Mouse (Mus musculus) forebrain, embryonic 15.5 days (tissue): ENCODE measurements around the gene Litaf. TPM values are rescaled to one million over a fixed set of nuclear protein-coding genes. Genes with fewer than 3 reads are reported as not detected.

ENCODE experiments used
- ATAC-seq: fragments of 200-750 bp; cut with Nextera tagmentation; replicated peaks from 2 replicates; pipeline ENCODE4 v1.8.0; 2017; ENCODE audit warnings: mild to moderate bottlenecking, moderate TSS enrichment, moderate library complexity
- H3K27ac ChIP-seq: fragments of 300-500 bp; sonication (generic); replicated peaks from 2 replicates; pipeline ENCODE4 v1.5.1; 2015; ENCODE audit warnings: mild to moderate bottlenecking, inconsistent platforms
- H3K27me3 ChIP-seq: fragments of 300-500 bp; sonication (generic); 2 replicates; pipeline ENCODE4 v1.6.1; 2015; ENCODE audit warnings: inconsistent platforms
- H3K36me3 ChIP-seq: fragments of 300-500 bp; sonication (generic); 2 replicates; pipeline ENCODE4 v1.6.1; 2015; ENCODE audit warnings: mild to moderate bottlenecking, inconsistent platforms
- H3K4me1 ChIP-seq: fragments of 300-500 bp; sonication (generic); 2 replicates; pipeline ENCODE4 v1.6.1; 2015; ENCODE audit warnings: inconsistent platforms
- H3K4me2 ChIP-seq: fragments of 300-500 bp; sonication (generic); replicated peaks from 2 replicates; pipeline ENCODE4 v1.6.1; 2015; ENCODE audit warnings: mild to moderate bottlenecking, inconsistent platforms
- H3K4me3 ChIP-seq: fragments of 300-500 bp; sonication (generic); 2 replicates; pipeline ENCODE4 v1.5.1; 2015; ENCODE audit warnings: mild to moderate bottlenecking, inconsistent platforms
- H3K9ac ChIP-seq: fragments of 300-500 bp; sonication (generic); replicated peaks from 2 replicates; pipeline ENCODE4 v1.6.1; 2015; ENCODE audit warnings: mild to moderate bottlenecking, inconsistent platforms
- H3K9me3 ChIP-seq: fragments of 300-500 bp; sonication (generic); 2 replicates; pipeline ENCODE4 v1.6.1; 2016; ENCODE audit warnings: inconsistent platforms
- WGBS: fragments of 180-500 bp; shearing (Covaris S2); methylation state at CpG from one replicate; pipeline ENCODE4 v1.1.7; 2015; ENCODE audit warnings: mixed read lengths; 5-methylcytosine and 5-hydroxymethylcytosine counted together
- polyA plus RNA-seq: library from polyadenylated mRNA; unstranded; fragments of >200 nt; fragmentation: Nextera tagmentation; extraction: Ambion mirVana; gene quantifications from 2 replicates; pipeline ENCODE4 v1.2.1, GENCODE M21; 2015

Litaf gene
- polyA plus RNA-seq, 1 experiment from 2014 or later, result 48.5 TPM

DNA sequence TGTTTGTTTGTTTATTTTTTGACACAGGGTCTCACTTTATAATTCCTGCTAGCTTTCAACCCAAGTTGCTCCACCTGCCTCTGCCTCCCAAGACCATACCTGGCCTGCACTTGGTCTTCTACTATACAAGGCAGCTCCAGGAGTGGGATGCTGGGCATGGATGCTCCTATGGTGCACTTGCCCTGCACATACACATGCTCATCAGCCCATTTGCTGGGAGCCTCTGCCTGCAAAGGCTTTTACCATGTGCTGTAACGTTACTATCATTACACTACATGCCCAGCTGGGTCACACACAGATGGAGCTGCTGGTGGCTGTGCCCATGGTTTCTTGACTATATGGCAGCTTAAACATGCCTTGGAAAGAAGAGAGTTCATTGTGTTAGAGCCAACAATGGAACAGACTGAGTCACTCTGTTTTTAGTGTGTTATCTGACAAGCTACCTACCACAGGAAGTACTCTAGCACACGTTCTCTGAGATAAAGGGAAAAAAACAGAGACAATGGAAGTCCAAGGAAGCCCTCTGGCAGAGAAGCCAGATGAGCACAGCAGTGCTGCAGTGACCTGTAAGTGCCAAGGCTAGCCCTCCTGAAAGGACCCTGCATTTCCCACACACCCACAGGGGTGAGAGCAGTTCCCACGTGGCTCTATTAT is 12.4 kb upstream of the Litaf start:
- Histone ChIP-seq H3K4me2 (no peak overlapping the region), H3K27me3 (no peaks in the 10 kb centered on the region)

DNA sequence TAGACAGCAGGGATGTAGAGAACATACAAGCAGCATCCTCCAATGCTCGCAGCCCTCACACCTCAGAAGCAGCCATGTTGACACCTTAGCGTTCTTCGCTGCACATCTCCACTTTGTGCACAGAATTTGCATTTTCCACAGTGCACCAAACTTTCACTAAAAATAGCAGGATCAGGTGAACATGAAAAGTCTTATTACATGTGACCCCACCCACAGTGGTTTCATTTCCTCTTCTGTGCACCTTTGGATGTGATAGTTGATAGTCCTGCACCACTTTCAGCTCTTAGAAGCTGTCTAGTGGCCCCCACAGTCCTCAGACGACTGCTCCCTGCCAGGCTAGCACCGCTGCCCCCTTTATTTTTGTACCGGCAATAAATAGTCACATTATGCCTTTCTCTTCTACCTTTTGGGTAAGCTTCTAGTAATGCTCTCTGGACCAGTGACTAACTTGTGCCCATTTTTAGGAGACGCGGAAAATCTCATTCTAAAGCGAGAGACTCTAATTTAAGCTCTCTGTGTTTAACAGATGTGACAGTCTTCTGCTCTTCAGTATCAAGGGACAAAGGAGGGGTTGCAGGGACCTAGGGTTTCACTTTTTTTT is 11.7 kb upstream of the Litaf start:
- 83% methylated on average over 9 of the region's 9 CpGs for WGBS
- peaks cover 63% of the 10 kb centered on the region for H3K36me3 ChIP-seq
- H3K9ac ChIP-seq, result no peak overlapping the region

More for the DNA sequence above, 12.4 kb upstream of the Litaf start:
- H3K4me3 ChIP-seq, result no peak overlapping the region
- 78% methylated on average over 3 of the region's 3 CpGs for WGBS
- H3K9ac ChIP-seq, result no peak overlapping the region
- H3K36me3 ChIP-seq, result peaks cover 63% of the 10 kb centered on the region
- H3K9me3 ChIP-seq, result no peaks in the 10 kb centered on the region
- H3K27ac ChIP-seq, result no peak overlapping the region
- no peak for ATAC-seq
- H3K4me1 ChIP-seq, result 0 out of 2 replicates have a peak, but pooled peaks cover 7% of the 10 kb centered on the region

DNA sequence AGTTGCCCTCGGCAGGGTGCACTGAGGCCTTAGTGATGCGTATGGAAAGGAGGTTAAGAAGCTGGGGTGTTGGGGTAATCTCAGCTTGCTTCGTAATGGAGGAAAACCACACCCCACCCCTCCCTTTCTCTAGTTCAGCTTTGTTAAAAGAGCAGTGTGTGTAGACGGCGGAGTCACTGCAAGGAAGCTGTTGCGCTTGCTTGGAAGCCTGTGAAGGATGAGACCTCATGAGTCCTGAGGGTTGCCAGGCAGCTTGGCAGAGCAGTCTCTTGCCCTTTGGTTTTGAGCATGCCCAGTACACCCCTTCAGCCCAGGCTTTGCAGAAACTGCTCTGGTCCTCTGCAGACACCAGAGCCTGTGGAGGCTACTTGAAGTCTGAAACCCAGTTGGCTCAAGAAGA is 7.1 kb upstream of the Litaf start:
- Histone ChIP-seq H3K4me2 (no peak overlapping the region), H3K27me3 (no peaks in the 10 kb centered on the region), H3K4me1 (peaks cover 52% of the 10 kb centered on the region), H3K9me3 (no peaks in the 10 kb centered on the region), H3K36me3 (peaks cover 48% of the 10 kb centered on the region), H3K4me3 (no peak overlapping the region), H3K27ac (no peak overlapping the region), H3K9ac (no peak overlapping the region)
- 75% methylated on average over 6 of the region's 6 CpGs for WGBS
- no peak for ATAC-seq

More for the DNA sequence above, 11.7 kb upstream of the Litaf start:
- Histone ChIP-seq H3K4me2 (no peak overlapping the region), H3K4me1 (peaks cover 13% of the 10 kb centered on the region), H3K9me3 (no peaks in the 10 kb centered on the region), H3K4me3 (no peak overlapping the region), H3K27me3 (no peaks in the 10 kb centered on the region), H3K27ac (no peak overlapping the region)
- ATAC-seq, result no peak

DNA sequence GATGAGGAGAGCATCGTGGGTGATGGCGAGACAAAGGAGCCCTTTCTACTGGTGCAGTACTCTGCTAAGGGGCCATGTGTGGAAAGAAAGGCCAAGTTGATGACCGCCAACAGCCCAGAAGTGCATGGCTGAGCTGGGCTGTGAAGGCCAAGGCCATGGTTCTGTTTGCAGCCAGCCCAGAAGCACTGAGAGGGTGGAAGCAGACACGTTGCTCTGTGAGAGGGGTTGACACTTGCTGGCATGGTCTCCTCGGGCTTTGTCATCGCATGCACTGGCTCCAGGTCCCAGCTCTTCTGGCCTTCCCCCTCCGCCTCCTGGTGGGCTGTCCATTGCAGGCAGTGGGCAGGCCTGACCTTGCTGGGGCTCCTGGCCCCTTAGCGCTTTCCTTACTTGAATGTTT is 6.5 kb upstream of the Litaf start:
- 89% methylated on average over 8 of the region's 8 CpGs for WGBS
- Histone ChIP-seq H3K36me3 (peaks cover 48% of the 10 kb centered on the region), H3K4me2 (no peak overlapping the region), H3K4me1 (peaks cover 58% of the 10 kb centered on the region), H3K27me3 (no peaks in the 10 kb centered on the region), H3K4me3 (no peak overlapping the region), H3K9me3 (no peaks in the 10 kb centered on the region), H3K27ac (0 out of 2 replicates have a peak overlapping the region, but pooled peaks have one; percentile 23), H3K9ac (no peak overlapping the region)
- no peak for ATAC-seq

DNA sequence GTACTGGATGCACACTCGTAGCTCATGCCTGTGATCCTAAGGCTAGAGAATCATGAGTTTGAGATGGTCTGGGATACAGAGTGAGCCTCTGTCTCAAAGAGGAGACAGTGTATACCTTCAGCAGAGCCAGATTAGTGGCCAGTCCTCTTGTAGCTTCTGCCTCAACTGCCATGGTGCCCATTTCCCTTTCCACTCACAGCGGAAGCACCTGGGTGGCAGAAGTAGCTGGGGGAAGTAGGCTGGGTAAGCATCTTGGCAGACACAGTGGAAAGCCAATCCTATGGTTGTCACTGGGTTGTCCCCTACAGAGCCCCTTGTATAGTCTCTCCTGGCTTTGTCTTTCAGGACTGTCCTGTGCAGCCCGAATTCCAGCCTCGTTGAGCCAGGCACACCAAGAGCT is 5.9 kb upstream of the Litaf start:
- H3K27me3 ChIP-seq, result no peaks in the 10 kb centered on the region
- H3K9me3 ChIP-seq, result no peaks in the 10 kb centered on the region
- peaks cover 61% of the 10 kb centered on the region for H3K4me1 ChIP-seq
- H3K9ac ChIP-seq, result no peak overlapping the region
- ATAC-seq, result no peak
- 88% methylated on average over 4 of the region's 4 CpGs for WGBS
- H3K36me3 ChIP-seq, result peaks cover 48% of the 10 kb centered on the region
- H3K27ac ChIP-seq, result 0 out of 2 replicates have a peak overlapping the region, but pooled peaks have one; percentile 23
- no peak overlapping the region for H3K4me3 ChIP-seq
- no peak overlapping the region for H3K4me2 ChIP-seq

DNA sequence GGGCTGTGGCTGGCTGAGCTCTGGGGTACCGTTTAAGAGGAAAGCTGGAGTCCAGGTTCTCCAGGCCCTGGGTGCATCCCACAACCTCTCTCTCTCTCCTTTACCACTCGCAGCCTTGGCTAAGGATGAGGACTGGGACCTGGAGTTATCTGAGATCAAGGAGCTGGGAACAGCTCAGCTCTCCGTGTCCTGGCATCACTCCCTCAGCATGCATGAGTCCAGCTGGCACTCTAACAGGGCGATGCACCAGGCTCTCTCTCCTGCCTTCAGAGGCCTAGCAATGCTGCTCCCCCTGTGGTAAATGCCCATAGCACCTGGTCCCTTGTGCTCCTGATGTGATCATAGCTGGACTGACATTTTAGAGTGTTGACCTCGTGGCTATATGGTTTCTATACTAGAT is 5.2 kb upstream of the Litaf start:
- H3K27ac ChIP-seq, result 0 out of 2 replicates have a peak overlapping the region, but pooled peaks have one; percentile 11
- H3K9me3 ChIP-seq, result no peaks in the 10 kb centered on the region
- H3K36me3 ChIP-seq, result peaks cover 42% of the 10 kb centered on the region
- H3K27me3 ChIP-seq, result no peaks in the 10 kb centered on the region
- H3K4me2 ChIP-seq, result no peak overlapping the region
- H3K9ac ChIP-seq, result no peak overlapping the region
- H3K4me1 ChIP-seq, result peaks cover 61% of the 10 kb centered on the region
- no peak overlapping the region for H3K4me3 ChIP-seq
- ATAC-seq, result no peak
- 73% methylated on average over 5 of the region's 5 CpGs for WGBS

DNA sequence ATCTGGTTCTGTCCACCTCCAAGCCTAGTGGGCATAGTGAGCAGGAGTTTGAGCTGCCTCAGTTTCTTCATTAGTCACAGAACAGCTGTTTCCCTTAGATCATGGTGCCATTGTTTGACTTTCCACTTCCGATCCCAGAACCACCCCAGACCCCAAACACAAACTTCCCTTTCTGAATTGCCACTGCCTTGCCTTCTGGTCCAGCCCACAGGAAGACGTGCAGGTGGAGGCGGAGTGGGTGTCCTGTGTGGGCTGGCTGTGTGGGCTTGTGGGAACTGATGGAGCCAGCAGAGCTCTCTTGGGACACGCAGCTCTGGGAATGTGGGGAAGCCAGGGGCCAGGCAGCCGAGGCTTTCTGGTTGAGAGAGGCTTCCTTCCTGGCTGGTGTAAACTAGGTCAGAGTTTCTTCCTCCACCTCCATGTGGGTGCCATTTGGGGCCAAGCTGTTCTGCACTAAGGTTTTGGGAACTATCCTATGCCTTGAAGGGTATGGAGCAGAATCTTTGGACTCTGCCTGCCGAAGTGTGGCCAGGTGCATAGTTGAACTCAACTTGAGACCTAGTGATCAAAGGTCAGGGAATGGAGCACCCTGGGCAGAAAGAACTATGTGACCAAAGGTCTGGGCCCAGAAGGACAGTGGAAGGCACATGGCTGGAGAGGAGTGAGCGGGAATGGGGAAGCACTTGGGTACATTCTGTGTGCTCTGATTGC is 3.9 kb upstream of the Litaf start:
- H3K4me2 ChIP-seq, result peak overlapping the region; percentile 74
- H3K9ac ChIP-seq, result no peak overlapping the region
- H3K27me3 ChIP-seq, result no peaks in the 10 kb centered on the region
- peaks cover 34% of the 10 kb centered on the region for H3K36me3 ChIP-seq
- 89% methylated on average over 7 of the region's 7 CpGs for WGBS
- H3K4me3 ChIP-seq, result no peak overlapping the region
- ATAC-seq, result no peak
- H3K9me3 ChIP-seq, result no peaks in the 10 kb centered on the region
- no peak overlapping the region; the same call in 1 of the 2 replicates for H3K27ac ChIP-seq
- H3K4me1 ChIP-seq, result peaks cover 68% of the 10 kb centered on the region

DNA sequence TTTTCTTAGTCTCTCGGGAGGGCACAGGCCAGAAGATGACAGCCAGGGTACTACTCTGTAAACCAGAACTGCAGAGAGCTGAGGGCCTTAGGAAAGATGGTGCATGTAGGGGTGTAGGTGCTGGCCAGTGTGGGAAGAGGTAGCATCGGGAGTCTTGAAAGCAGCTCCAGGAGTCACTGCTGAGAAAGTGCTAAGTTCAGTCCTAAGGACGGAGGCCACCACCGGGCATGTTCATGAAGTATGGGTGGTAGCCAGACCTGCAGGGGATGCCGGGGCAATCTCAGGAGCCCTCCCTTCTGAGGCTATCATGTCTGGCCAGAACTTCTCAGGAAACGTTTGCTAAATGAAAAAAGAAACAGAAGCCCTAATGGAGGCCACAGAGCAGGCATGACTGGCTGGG is 3.3 kb upstream of the Litaf start:
- H3K27ac ChIP-seq, result no peak overlapping the region

DNA sequence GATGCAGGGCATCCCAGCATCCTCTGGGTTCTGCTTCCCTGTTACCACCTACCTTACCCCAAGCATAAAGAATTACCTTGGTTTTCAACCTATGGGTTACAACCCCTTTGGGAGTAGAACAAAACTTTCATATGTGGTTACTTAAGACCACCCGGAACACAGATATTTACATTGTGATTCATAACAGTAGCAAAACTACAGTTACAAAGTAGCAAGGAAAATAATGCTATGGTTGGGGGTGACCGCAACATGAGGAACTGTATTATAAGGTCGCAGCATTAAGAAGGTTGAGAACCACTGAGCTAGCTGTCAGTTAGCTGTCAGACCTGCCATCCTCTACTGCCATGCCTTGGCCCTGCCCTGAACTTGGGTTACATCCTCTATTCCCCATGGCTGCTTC is 2.7 kb upstream of the Litaf start:
- no peaks in the 10 kb centered on the region for H3K9me3 ChIP-seq
- H3K4me2 ChIP-seq, result peak overlapping the region; percentile 74
- H3K4me1 ChIP-seq, result peaks cover 75% of the 10 kb centered on the region
- no peak overlapping the region for H3K27ac ChIP-seq
- peak overlapping the region; percentile 84; the same call in 1 of the 2 replicates for H3K4me3 ChIP-seq
- H3K27me3 ChIP-seq, result no peaks in the 10 kb centered on the region
- no peak for ATAC-seq
- H3K36me3 ChIP-seq, result peaks cover 22% of the 10 kb centered on the region
- H3K9ac ChIP-seq, result no peak overlapping the region
- 93% methylated on average over 3 of the region's 3 CpGs for WGBS

More for the DNA sequence above, 3.3 kb upstream of the Litaf start:
- H3K36me3 ChIP-seq, result peaks cover 28% of the 10 kb centered on the region
- peak overlapping the region; percentile 74 for H3K4me2 ChIP-seq
- no peak overlapping the region for H3K9ac ChIP-seq
- no peak overlapping the region for H3K4me3 ChIP-seq
- H3K4me1 ChIP-seq, result peaks cover 71% of the 10 kb centered on the region
- ATAC-seq, result no peak
- WGBS, result 85% methylated on average over 6 of the region's 6 CpGs
- H3K9me3 ChIP-seq, result no peaks in the 10 kb centered on the region
- H3K27me3 ChIP-seq, result no peaks in the 10 kb centered on the region

DNA sequence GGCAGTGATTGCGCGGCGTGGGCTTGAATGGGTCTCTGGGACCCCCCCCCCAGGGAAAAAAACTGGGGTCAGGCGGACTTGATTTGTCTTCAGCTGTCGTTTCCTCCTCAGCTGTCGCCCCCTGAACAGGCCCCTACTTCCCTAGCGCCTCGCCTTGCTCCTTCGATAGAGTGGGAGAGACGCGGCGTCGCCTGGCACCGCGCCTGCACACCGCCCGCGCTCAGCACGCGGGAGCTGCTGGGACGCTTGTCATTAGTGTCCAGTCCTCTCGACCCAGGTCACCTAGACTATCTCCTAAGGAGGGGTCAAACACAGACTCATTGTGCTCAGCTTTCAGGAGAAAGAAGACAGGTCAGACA is 855 bp upstream of the Litaf start:
- H3K9ac ChIP-seq, result peak overlapping the region; percentile 98
- H3K27me3 ChIP-seq, result no peaks in the 10 kb centered on the region
- 0% methylated on average over 22 of the region's 22 CpGs for WGBS
- peak; percentile 49 for ATAC-seq
- H3K4me3 ChIP-seq, result peak overlapping the region; percentile 84
- peak overlapping the region; percentile 98 for H3K27ac ChIP-seq
- peaks cover 69% of the 10 kb centered on the region for H3K4me1 ChIP-seq
- H3K9me3 ChIP-seq, result no peaks in the 10 kb centered on the region
- 0 out of 2 replicates have a peak, but pooled peaks cover 4% of the 10 kb centered on the region for H3K36me3 ChIP-seq
- peak overlapping the region; percentile 74 for H3K4me2 ChIP-seq

DNA sequence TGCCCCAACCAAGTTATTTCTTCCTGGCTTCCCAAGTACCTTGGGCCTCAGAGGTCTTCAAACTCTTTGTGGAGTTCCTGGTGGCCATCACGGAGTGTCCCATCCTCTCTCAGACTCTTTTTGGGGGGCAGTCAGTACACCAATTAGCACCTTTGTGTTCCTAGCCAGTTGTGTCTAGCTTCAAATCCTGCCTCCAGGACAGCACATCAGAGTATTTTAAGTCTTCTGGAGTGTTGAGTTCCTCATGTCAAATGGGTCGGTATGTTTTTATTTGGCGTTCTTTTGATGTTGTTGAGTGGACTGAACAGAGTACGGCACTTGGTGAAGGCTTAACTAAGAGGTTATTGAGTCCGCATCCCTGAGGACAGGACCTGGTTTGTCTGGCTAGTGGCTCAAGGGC is 526 bp downstream of the Litaf start:
- no peaks in the 10 kb centered on the region for H3K27me3 ChIP-seq
- 0 out of 2 replicates have a peak, but pooled peaks have one; percentile 18 for ATAC-seq
- H3K9me3 ChIP-seq, result no peaks in the 10 kb centered on the region
- peak overlapping the region; percentile 45 for H3K9ac ChIP-seq
- peak overlapping the region; percentile 84 for H3K4me3 ChIP-seq
- H3K36me3 ChIP-seq, result no peaks in the 10 kb centered on the region
- peak overlapping the region; percentile 44 for H3K4me2 ChIP-seq
- peak overlapping the region; percentile 98 for H3K27ac ChIP-seq
- H3K4me1 ChIP-seq, result peaks cover 58% of the 10 kb centered on the region
- 41% methylated on average over 5 of the region's 5 CpGs for WGBS

DNA sequence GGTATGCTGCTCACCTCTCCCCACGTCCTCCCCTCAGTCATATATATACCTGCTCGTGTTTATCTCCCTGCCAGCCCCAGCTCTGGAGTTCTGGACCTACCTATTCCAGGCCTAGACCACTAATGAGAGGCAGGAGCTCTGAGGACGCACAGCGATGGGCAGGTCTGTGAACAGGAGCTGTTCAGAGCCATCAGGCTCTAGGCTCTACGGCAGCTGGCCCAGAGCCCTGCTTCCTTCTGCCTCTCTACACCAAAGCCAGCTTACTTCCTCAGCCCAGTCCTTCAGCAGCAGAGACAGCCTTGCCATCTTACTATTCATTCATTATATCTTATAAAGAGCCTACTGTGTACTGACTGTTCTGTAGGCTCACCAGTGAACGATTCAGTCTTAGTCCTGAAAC is 1.2 kb downstream of the Litaf start:
- H3K4me1 ChIP-seq, result peaks cover 51% of the 10 kb centered on the region
- no peak overlapping the region for H3K4me2 ChIP-seq
- H3K36me3 ChIP-seq, result no peaks in the 10 kb centered on the region
- H3K9me3 ChIP-seq, result no peaks in the 10 kb centered on the region
- H3K4me3 ChIP-seq, result no peak overlapping the region
- 89% methylated on average over 6 of the region's 6 CpGs for WGBS
- no peak for ATAC-seq
- H3K9ac ChIP-seq, result no peak overlapping the region
- no peaks in the 10 kb centered on the region for H3K27me3 ChIP-seq
- no peak overlapping the region for H3K27ac ChIP-seq
